Mouse (Mus musculus) CH12.LX (cell line): ENCODE results near the gene Cpsf6. TPM values are rescaled to one million over a fixed set of nuclear protein-coding genes. Genes with fewer than 3 reads are reported as not detected.

Experiments used
- DNase-seq: peaks from one replicate; pipeline ENCODE4 v3.0.0-alpha.2; 2013; ENCODE audit errors: extremely low read depth
- H3K27ac ChIP-seq: 2 replicates; pipeline ENCODE4 v1.5.1; 2012; ENCODE audit warnings: low read depth, mild to moderate bottlenecking, control low read depth, moderate library complexity; ENCODE audit not compliant: insufficient read depth
- H3K27me3 ChIP-seq: replicated peaks from 2 replicates; pipeline ENCODE3; 2012; ENCODE audit warnings: inconsistent platforms
- H3K36me3 ChIP-seq, 2 experiments: replicated peaks in 1 of 2; 2 replicates each; pipeline versions ENCODE3 to v1.6.1; 2012; ENCODE audit warnings: inconsistent platforms in 1 of 2, low read length in 1 of 2, mild to moderate bottlenecking in 1 of 2, mixed read lengths in 1 of 2, moderate library complexity in 1 of 2; ENCODE audit not compliant: control insufficient read depth in 1 of 2, insufficient read depth in 1 of 2
- H3K4me1 ChIP-seq, 2 experiments: 2 replicates each; pipeline ENCODE4 v1.6.1; 2012; ENCODE audit warnings: inconsistent platforms in 1 of 2, moderate library complexity in 1 of 2; ENCODE audit not compliant: insufficient read depth in 2 of 2, control insufficient read depth in 1 of 2
- H3K4me2 ChIP-seq: 2 replicates; pipeline ENCODE4 v1.6.1; 2012; ENCODE audit warnings: low read depth, mild to moderate bottlenecking, control low read depth; ENCODE audit not compliant: poor library complexity, insufficient read depth, severe bottlenecking
- H3K4me3 ChIP-seq, 3 experiments: fragments of 150-350 bp in 1 of 3; sonication (generic) in 1 of 3; replicated peaks in 1 of 3; 2 replicates each; pipeline versions ENCODE3 to v1.5.1; 2011 to 2012; ENCODE audit warnings: low read depth in 2 of 3, low read length in 2 of 3, mild to moderate bottlenecking in 2 of 3, moderate library complexity in 2 of 3, control low read depth in 1 of 3, improper control_type of control experiment in 1 of 3, inconsistent platforms in 1 of 3, mixed read lengths in 1 of 3; ENCODE audit not compliant: poor library complexity in 1 of 3
- H3K79me2 ChIP-seq: replicated peaks from 2 replicates; pipeline ENCODE4 v1.6.1; 2012; ENCODE audit warnings: mild to moderate bottlenecking, moderate library complexity; ENCODE audit not compliant: control insufficient read depth, poor library complexity, insufficient read depth, severe bottlenecking; ENCODE audit errors: extremely low read depth
- H3K9ac ChIP-seq: 2 replicates; pipeline ENCODE4 v1.6.1; 2012; ENCODE audit warnings: low read depth, mild to moderate bottlenecking, control low read depth, moderate library complexity; ENCODE audit not compliant: insufficient read depth
- H3K9me3 ChIP-seq: replicated peaks from 2 replicates; pipeline ENCODE3; 2012; ENCODE audit warnings: low read length, inconsistent platforms, mixed read lengths
- BHLHE40 ChIP-seq: IDR thresholded peaks from 2 replicates; pipeline ENCODE4 v1.6.1; 2011; ENCODE audit warnings: mild to moderate bottlenecking, low read depth, low read length, improper control_type of control experiment
- E2F4 ChIP-seq: IDR thresholded peaks from 2 replicates; pipeline ENCODE4 v1.6.1; 2011; ENCODE audit warnings: low read depth, low read length, improper control_type of control experiment; ENCODE audit not compliant: insufficient replicate concordance
- JUN ChIP-seq: IDR thresholded peaks from 2 replicates; pipeline ENCODE4 v1.6.1; 2011; ENCODE audit warnings: low read depth, mild to moderate bottlenecking, low read length, improper control_type of control experiment, moderate library complexity; ENCODE audit not compliant: insufficient read depth
- KAT2A ChIP-seq: IDR thresholded peaks from 2 replicates; pipeline ENCODE4 v1.6.1; 2012; ENCODE audit warnings: low read length, improper control_type of control experiment, inconsistent platforms; ENCODE audit not compliant: insufficient replicate concordance
- MAFK ChIP-seq: IDR thresholded peaks from 2 replicates; pipeline ENCODE4 v1.6.1; 2011; ENCODE audit warnings: low read length, improper control_type of control experiment; ENCODE audit not compliant: insufficient replicate concordance
- MAZ ChIP-seq: IDR thresholded peaks from 2 replicates; pipeline ENCODE4 v1.6.1; 2012; ENCODE audit warnings: low read depth, mild to moderate bottlenecking, inconsistent platforms, low read length, improper control_type of control experiment, moderate library complexity
- MEF2A ChIP-seq: IDR thresholded peaks from 2 replicates; pipeline ENCODE4 v1.6.1; 2014; ENCODE audit warnings: low read depth, mild to moderate bottlenecking, inconsistent platforms, low read length, improper control_type of control experiment, borderline replicate concordance
- MXI1 ChIP-seq: IDR thresholded peaks from 2 replicates; pipeline ENCODE4 v1.6.1; 2011; ENCODE audit warnings: mild to moderate bottlenecking, low read depth, low read length, improper control_type of control experiment
- NRF1 ChIP-seq: IDR thresholded peaks from 2 replicates; pipeline ENCODE4 v1.6.1; 2014; ENCODE audit warnings: low read depth, mild to moderate bottlenecking, inconsistent platforms, low read length, improper control_type of control experiment, moderate library complexity
- POLR2A ChIP-seq: IDR thresholded peaks from 2 replicates; pipeline ENCODE4 v1.6.1; 2011; ENCODE audit warnings: low read depth, mild to moderate bottlenecking, improper control_type of control experiment, low read length
- POLR2AphosphoS2 ChIP-seq: IDR thresholded peaks from 2 replicates; pipeline ENCODE4 v1.6.1; 2011; ENCODE audit warnings: low read depth, low read length, improper control_type of control experiment
- SIN3A ChIP-seq: IDR thresholded peaks from 2 replicates; pipeline ENCODE4 v1.6.1; 2012; ENCODE audit warnings: low read length, improper control_type of control experiment, inconsistent platforms
- SMC3 ChIP-seq: IDR thresholded peaks from 2 replicates; pipeline ENCODE4 v1.6.1; 2011; ENCODE audit warnings: low read depth, low read length, improper control_type of control experiment
- TCF12 ChIP-seq: IDR thresholded peaks from 2 replicates; pipeline ENCODE4 v1.6.1; 2014; ENCODE audit warnings: low read depth, mild to moderate bottlenecking, inconsistent platforms, low read length, improper control_type of control experiment
- UBTF ChIP-seq: IDR thresholded peaks from 2 replicates; pipeline ENCODE4 v1.6.1; 2012; ENCODE audit warnings: low read depth, mild to moderate bottlenecking, inconsistent platforms, low read length, improper control_type of control experiment, moderate library complexity
- USF1 ChIP-seq: IDR thresholded peaks from 2 replicates; pipeline ENCODE4 v1.6.1; 2014; ENCODE audit warnings: low read depth, mild to moderate bottlenecking, inconsistent platforms, low read length, improper control_type of control experiment
- dilution Hi-C: fragments of 300-500 bp; cut with MboI; formaldehyde crosslinking; loops from 2 replicates; pipeline ENCODE4 v1.14.3; 2020; ENCODE audit warnings: low sequenced_read_pairs; ENCODE audit not compliant: extremely low pct_unique_long_range_greater_than_20kb, extremely low pct_ligation_motif_present
- in situ Hi-C: fragments of 300-500 bp; cut with MboI; formaldehyde crosslinking; loops from 3 replicates; pipeline ENCODE4 v1.14.3; 2019; ENCODE audit warnings: low sequenced_read_pairs, low pct_ligation_motif_present, low pct_unique_long_range_greater_than_20kb, mixed read lengths
- polyA plus RNA-seq: library from polyadenylated mRNA; unstranded; fragments of >175 nt; gene quantifications from 2 replicates; pipeline ENCODE4 v1.2.1, GENCODE M21; 2012; ENCODE audit warnings: low read depth; ENCODE audit not compliant: insufficient read length
- total RNA-seq, 2 experiments: library from RNA; depleted of rRNA; stranded (reverse); fragments of 300-350 nt in 1 of 2; fragments of >200 nt in 1 of 2; gene quantifications; 2 replicates each; pipeline ENCODE4 v1.2.3; 2012 to 2014

Cpsf6 gene
- total and polyA plus RNA-seq, 3 experiments: 87.6 to 114 (median 99.5) TPM

GRCm38 (mm10) chr10:117404384-117404783, 24.6 kb upstream of the Cpsf6 start:
- Histone ChIP-seq H3K27me3 (no peaks in the 10 kb centered on the region), H3K9ac (no peak overlapping the region), H3K27ac (no peak overlapping the region), H3K4me1 (peaks cover 0 to 7% of the 10 kb centered on the region in 2 experiments; a peak in 2 of 4 replicates), H3K4me2 (no peak overlapping the region), H3K9me3 (no peaks in the 10 kb centered on the region), H3K36me3 (no peaks in the 10 kb centered on the region), H3K79me2 (no peaks in the 10 kb centered on the region), H3K4me3 (no peak overlapping the region)
- DNase-seq: no peak
- dilution Hi-C loops: no loop called here
- in situ Hi-C loops: no loop called here
- no peak for TF ChIP-seq MAZ
- TF ChIP-seq POLR2A: no peak
- no peak for TF ChIP-seq MEF2A
- TF ChIP-seq BHLHE40: no peak
- TF ChIP-seq KAT2A: no peak
- TF ChIP-seq SIN3A: no peak
- TF ChIP-seq TCF12: no peak

- Histone ChIP-seq H3K4me2 (no peak overlapping the region), H3K9me3 (no peaks in the 10 kb centered on the region), H3K79me2 (no peaks in the 10 kb centered on the region), H3K9ac (no peak overlapping the region), H3K36me3 (no peaks in the 10 kb centered on the region)
- in situ Hi-C loops (no loop called here), dilution Hi-C loops (no loop called here)
- no peak for DNase-seq
- no peak for TF ChIP-seq UBTF
- no peak for TF ChIP-seq USF1
- TF ChIP-seq SMC3: no peak
- no peak for TF ChIP-seq E2F4
- no peak for TF ChIP-seq MEF2A
- TF ChIP-seq POLR2AphosphoS2: no peak
- no peak for TF ChIP-seq MAZ
- TF ChIP-seq MAFK: no peak
- TF ChIP-seq SIN3A: no peak
- no peak for TF ChIP-seq POLR2A
- no peak for TF ChIP-seq JUN
- TF ChIP-seq MXI1: no peak
- TF ChIP-seq NRF1: no peak
- TF ChIP-seq, all 38 proteins: peak for 0
- Histone ChIP-seq H3K4me3 (no peak overlapping the region), H3K27ac (no peak overlapping the region), H3K4me1 (peaks cover 0 to 6% of the 10 kb centered on the region in 2 experiments; a peak in 2 of 4 replicates), H3K27me3 (no peaks in the 10 kb centered on the region)
Measured at GRCm38 (mm10) chr10:117403344-117403953, 23.6 kb upstream of the Cpsf6 start.
